Mouse (Mus musculus) neutrophil, adult 5-6 weeks (primary cell): ENCODE data around the gene Atxn3. TPM values are rescaled to one million over a fixed set of nuclear protein-coding genes. Genes with fewer than 3 reads are reported as not detected.
A peak's percentile ranks its signal among the peaks of the same experiment; 100 is the strongest.

Source experiments
- ATAC-seq: fragments of 151-379, 151-347 bp; 2 replicates; pipeline ENCODE4 v1.8.0; 2017; ENCODE audit warnings: mild to moderate bottlenecking, moderate TSS enrichment; ENCODE audit not compliant: insufficient number of reproducible peaks, poor library complexity, low FRiP score, severe bottlenecking; ENCODE audit errors: extremely low read depth
- total RNA-seq: library from RNA; stranded (forward); fragments of 200-1000 nt; gene quantifications from 2 replicates; pipeline ENCODE4 v1.2.3, GENCODE M21; 2017

Gene Atxn3
- 59.1 and 60.3 TPM in 2 replicates for total RNA-seq

GRCm38 (mm10) chr12:101957942-101958544, at the start of gene Atxn3:
Atxn3 (minus strand) TSS chr12:101958246.
- peak; percentile 95 for ATAC-seq

DNA sequence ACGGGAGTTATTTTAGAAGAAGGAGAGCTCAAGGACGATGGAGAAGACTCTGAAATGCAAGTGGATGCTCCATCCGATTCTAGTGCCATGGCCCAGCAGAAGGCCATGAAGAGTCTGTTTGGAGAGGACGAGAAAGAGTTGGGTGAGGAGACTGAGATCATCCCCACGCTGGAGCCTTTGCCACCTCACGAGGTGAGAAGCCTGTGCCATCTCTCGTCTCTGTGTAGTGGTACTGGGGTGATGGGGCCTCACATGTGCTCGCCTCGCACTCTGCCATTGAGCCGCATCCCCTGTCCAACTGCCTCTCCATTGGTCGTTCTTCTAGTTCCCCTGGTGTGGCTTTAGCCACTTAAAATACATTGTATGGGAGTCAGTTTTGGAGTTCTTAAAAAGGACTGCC, 42.7 kb upstream of the Atxn3 start:
- no peak for ATAC-seq

- no peak for ATAC-seq
Measured at GRCm38 (mm10) chr12:101998929-101999328, 40.9 kb upstream of the Atxn3 start.

GRCm38 (mm10) chr12:101994576-101995467, 36.8 kb upstream of the Atxn3 start:
- peak; percentile 78; the same call in 1 of the 2 replicates for ATAC-seq

GRCm38 (mm10) chr12:101987659-101988058, 29.6 kb upstream of the Atxn3 start:
- ATAC-seq = no peak

DNA sequence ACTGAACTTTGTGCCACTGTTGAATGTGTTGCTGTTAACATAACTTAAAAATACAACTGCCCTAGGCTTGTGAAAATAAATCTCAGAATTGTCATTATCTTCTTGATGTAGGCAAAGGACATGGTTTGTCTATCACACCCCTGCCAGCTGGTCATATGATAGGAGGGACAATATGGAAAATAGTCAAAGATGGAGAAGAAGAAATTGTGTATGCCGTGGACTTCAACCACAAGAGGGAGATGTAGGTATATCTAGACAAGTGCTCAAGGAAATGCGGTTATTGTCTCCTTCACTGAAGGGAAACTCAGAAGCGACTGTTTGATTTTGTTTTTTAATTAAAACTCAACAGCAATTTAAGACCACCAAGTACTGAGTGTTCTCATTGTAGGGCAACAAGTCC, 27.1 kb upstream of the Atxn3 start:
- ATAC-seq = no peak

DNA sequence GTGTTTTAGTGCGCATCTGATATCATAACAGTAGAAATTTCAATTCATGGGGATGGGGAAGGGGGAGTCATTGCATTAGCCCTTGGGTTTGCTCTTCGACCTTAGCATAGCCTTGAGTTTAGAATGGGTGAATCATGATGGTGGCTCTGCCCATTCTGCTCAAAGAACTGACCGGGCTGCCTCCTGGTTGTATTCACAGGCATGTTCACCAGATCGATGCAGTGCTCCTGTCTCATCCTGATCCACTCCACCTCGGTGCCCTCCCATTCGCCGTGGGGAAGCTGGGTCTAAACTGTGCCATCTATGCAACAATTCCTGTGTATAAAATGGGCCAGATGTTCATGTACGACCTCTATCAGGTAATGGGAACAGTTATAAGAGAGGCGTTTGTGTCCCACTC, 24.9 kb upstream of the Atxn3 start:
- no peak for ATAC-seq

DNA sequence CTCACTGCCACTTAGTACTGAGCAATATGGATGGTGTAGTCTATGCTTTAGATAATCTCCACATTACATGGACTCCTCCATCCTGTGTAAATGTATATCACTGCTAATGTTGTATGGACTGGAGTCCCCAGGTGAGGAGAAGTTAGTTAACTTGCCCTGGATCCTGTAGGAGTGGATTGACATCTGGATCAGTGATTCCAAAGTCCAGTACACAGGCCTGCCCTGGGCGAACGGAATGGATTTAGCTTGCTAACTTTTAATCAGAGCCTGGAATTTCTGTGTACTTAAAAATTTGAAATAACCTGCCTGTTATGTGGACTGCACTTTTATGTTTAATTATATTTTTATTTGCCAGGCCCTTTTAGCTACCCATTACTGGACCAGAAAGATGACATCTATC, 23.5 kb upstream of the Atxn3 start:
- ATAC-seq = no peak

- peak; percentile 16; the same call in 1 of the 2 replicates for ATAC-seq
Measured at GRCm38 (mm10) chr12:101980266-101980665, 22.2 kb upstream of the Atxn3 start.

- no peak for ATAC-seq
Measured at GRCm38 (mm10) chr12:101979213-101979750, 21.2 kb upstream of the Atxn3 start.

DNA sequence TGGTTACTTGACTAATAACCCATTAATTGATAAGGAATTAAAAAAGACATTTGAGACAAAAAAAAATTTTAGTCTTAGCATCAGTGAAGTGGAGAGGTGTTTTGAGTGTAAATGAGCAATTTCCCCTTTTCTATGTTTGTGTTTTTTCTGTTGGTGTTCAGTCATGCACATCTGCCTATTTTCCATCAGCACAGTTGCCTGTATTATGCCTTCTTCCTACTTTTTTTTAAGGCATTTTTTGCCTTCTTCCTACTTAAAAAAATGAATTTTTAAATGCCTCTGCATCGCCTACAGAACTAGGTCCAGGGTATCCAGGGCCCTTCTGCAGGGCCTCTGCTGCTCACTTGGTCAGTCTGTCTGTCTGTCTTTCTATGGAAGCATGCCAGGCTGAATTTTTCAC, 20.5 kb upstream of the Atxn3 start:
- no peak for ATAC-seq

DNA sequence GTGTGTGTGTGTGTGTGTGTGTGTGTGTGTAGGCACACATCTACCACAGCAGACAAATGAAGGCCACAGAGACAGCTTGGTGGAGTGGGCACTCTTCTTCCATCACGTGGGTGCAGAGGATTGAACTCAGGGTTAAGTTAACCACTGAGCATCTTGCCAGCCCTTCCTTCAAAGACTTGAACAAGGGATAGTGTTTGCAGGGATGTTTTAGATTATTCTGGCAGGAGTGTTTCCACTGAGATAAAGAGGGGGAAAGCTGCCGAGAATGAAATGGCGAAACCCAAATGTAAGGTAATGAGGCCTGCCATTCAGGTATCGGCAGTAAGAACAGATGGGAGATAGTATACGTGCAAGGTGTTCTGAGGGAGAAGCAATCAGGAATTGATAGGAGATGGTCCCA, 20.1 kb upstream of the Atxn3 start:
- no peak for ATAC-seq

DNA sequence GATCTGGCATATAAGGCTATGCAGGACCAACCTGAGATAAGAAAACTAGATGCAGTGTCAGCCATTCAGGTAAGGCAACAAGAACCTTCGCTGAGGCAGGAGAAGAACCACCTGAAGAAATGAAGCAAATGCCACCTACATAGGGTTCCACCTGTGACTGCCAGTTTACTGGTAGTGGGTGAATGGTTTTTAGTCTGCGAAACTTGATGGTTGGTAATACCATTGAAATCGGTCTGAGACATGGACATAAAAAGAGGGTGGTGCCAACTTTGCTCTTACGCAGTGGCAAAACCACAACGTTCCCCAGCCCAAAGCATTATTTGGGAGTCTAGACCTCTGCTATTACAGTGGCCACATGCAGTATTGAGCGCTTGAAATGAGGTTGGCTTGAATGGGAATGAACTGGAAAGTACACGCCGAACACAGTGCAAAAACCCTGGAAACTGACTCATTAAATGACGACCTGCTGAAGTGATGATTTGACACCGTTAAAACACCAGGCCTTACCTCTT, 19.4 kb upstream of the Atxn3 start:
- no peak for ATAC-seq

- no peak for ATAC-seq
Measured at GRCm38 (mm10) chr12:101976651-101977403, 18.8 kb upstream of the Atxn3 start.

DNA sequence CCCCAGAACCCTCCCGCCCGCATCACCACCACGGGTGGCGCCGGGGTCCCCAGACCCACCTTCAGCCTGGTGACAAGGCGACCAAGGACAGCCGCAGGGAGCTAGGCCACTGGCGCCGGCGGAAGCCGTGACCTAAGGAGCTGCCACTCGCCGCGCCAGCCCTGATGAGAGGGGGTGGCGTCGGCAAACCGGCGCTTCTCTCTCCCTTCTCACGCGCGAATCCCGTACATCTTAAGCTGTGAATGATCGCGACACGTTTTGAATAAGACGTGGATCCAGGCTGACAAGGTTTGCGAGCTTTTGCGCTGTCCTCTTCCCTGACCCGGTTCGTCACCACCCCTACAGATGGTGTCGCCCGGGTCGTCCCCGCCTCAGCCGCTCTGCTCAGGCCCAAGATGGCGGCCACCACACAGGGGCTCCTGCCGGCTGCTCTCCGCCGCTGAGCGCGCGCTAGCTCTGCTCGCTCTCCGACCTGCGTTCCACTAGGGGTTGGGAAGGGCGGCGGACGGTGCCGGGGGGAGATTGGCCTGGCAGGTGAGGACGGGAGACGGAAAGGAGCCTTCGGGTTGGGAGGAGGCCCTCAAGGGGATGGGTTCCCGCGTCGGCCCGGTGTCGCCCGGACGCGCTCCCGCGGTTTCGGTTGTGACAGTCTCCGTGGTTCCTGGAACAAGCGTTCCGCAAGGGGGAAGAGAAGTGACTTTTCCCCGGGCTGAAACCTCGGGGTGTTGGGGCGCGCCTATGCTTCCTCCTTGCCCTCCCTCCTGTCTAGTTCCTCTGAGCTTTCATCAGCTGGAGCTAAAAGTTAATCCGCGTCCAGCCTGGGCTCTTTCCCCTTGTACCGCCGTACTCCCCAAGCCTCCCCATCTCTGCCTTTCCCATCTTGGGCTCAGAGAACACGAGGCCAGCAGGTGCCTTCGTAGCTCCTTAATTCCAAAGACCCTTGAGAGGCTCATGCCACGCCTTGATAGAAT, 17.8 kb upstream of the Atxn3 start, which contains the start of gene Cpsf2:
Gene Cpsf2 (plus strand): TSS at position 388 of the 971 bp plus-strand sequence.
- peak; percentile 76 for ATAC-seq

GRCm38 (mm10) chr12:101975167-101975600, 17.1 kb upstream of the Atxn3 start:
- 0 out of 2 replicates have a peak, but pooled peaks have one; percentile 1 for ATAC-seq

- no peak for ATAC-seq
Measured at GRCm38 (mm10) chr12:101974571-101974970, 16.5 kb upstream of the Atxn3 start.

GRCm38 (mm10) chr12:101972230-101972629, 14.2 kb upstream of the Atxn3 start:
- ATAC-seq = no peak
